In genomic region chr7:140060936-140061831, GRCm38 (mm10) we compare ENCODE assay signal across 9 mouse cellular contexts. TPM values are rescaled to one million over a fixed set of nuclear protein-coding genes. Genes with fewer than 3 reads are reported as not detected.
A peak's percentile ranks its signal among the peaks of the same experiment; 100 is the strongest.
DNase-seq lines count a peak whose midpoint lies in the region; ATAC-seq and TF ChIP-seq lines count a peak whose summit lies in the region.
"Had no signal": no experiment of that assay in that cellular context is flagged by ENCODE, and none has a peak within 500 bp of the region (broad histone marks: within the 10 kb centered on the region; RNA-seq: fewer than 3 reads in every experiment).

No protein-coding gene starts in this region.

- under 1% methylated on average over 47 of the region's 47 CpGs for WGBS in embryonic facial prominence, embryonic 10.5 days
- WGBS in intestine, embryonic 16.5 days: 2% methylated on average over 47 of the region's 47 CpGs
- 2% methylated on average over 41 of the region's 47 CpGs for WGBS in stomach, postnatal 0 days

- peak overlapping the region; percentile 39; the same call in 1 of the 2 replicates for H3K9ac ChIP-seq in intestine, embryonic 16.5 days (ENCODE audit: low read depth, low read length)
- no peak overlapping the region; the same call in 1 of the 2 replicates for H3K9ac ChIP-seq in stomach, postnatal 0 days (ENCODE audit: low read length)
- H3K9ac ChIP-seq: liver, embryonic 14.5 days had no signal

- no peak for TF ChIP-seq EP300 in stomach, postnatal 0 days (optimal IDR thresholded peaks at IDR 0.05)

- peaks cover 53% of the 10 kb centered on the region for H3K4me1 ChIP-seq in embryonic facial prominence, embryonic 10.5 days
- H3K4me1 ChIP-seq in intestine, embryonic 16.5 days (ENCODE audit: control insufficient read depth, insufficient read depth, low read length): no peaks in the 10 kb centered on the region; the same call in none of the 2 replicates
- H3K4me1 ChIP-seq in stomach, postnatal 0 days (replicated peaks; ENCODE audit: control insufficient read depth, insufficient read depth): no peaks in the 10 kb centered on the region; the same call in 1 of the 2 replicates

- peak overlapping the region; percentile 82 for H3K4me2 ChIP-seq in intestine, embryonic 16.5 days (ENCODE audit: low read depth, low read length)
- H3K4me2 ChIP-seq in stomach, postnatal 0 days (replicated peaks; ENCODE audit: low read depth): peak overlapping the region; percentile 52

- peak overlapping the region; percentile 37 for H3K4me3 ChIP-seq in left cerebral cortex, adult 2 months
- peak overlapping the region; percentile 58 for H3K4me3 ChIP-seq in embryonic facial prominence, embryonic 10.5 days
- H3K4me3 ChIP-seq in intestine, embryonic 16.5 days (ENCODE audit: low read length): peak overlapping the region; percentile 44
- peak overlapping the region; percentile 33 for H3K4me3 ChIP-seq in stomach, postnatal 0 days (ENCODE audit: low read depth, low read length)

- DNase-seq in left cerebral cortex, adult 2 months (ENCODE audit: extremely low spot score in 1 of 2, low spot score in 2 of 2): peak in 1 of 2 experiments; percentile 25
- no peak for DNase-seq in left cerebral cortex, postnatal 25 days (ENCODE audit: low spot score in 2 of 2)
- DNase-seq in embryonic facial prominence, embryonic 10.5 days (ENCODE audit: low spot score): peak; percentile 79
- DNase-seq in lung, postnatal 36 days: peak; percentile 48
- DNase-seq in stomach, postnatal 0 days (ENCODE audit: low spot score): peak; percentile 71
- DNase-seq in cerebellum, adult 11-12 months: no peak
- DNase-seq in gastrocnemius, adult 18-20 months (ENCODE audit: low spot score): no peak

- intact Hi-C loops in left cerebral cortex, adult 2 months (cut with DNase I): loop anchor here (5.0 to 10.0 kb wide), 2 partner anchors 156 to 444 kb away; no protein-coding TSS in a partner anchor
- intact Hi-C loops in left cerebral cortex, postnatal 25 days (cut with DNase I): loop anchor here (2.0 to 5.0 kb wide), 2 partner anchors 412 to 444 kb away; no protein-coding TSS in a partner anchor

- ATAC-seq in intestine, embryonic 16.5 days: peak; percentile 34
- ATAC-seq in stomach, postnatal 0 days (ENCODE audit: low FRiP score, low TSS enrichment): 0 out of 2 replicates have a peak, but pooled peaks have one; percentile 19

- peaks cover 100% of the 10 kb centered on the region for H3K27me3 ChIP-seq in embryonic facial prominence, embryonic 10.5 days (replicated peaks; ENCODE audit: low read depth, poor library complexity, severe bottlenecking)
- peaks cover 75% of the 10 kb centered on the region for H3K27me3 ChIP-seq in intestine, embryonic 16.5 days (replicated peaks; ENCODE audit: control insufficient read depth, insufficient read depth, low read length)
- H3K27me3 ChIP-seq in stomach, postnatal 0 days (ENCODE audit: control insufficient read depth, insufficient read depth, low read length): peaks cover 9% of the 10 kb centered on the region; the same call in 1 of the 2 replicates

- no peaks in the 10 kb centered on the region for H3K36me3 ChIP-seq in embryonic facial prominence, embryonic 10.5 days (replicated peaks)
- H3K36me3 ChIP-seq in intestine, embryonic 16.5 days (ENCODE audit: control insufficient read depth, insufficient read depth, low read length): no peaks in the 10 kb centered on the region
- H3K36me3 ChIP-seq in stomach, postnatal 0 days (ENCODE audit: control insufficient read depth, insufficient read depth, low read length): no peaks in the 10 kb centered on the region

- no peak for TF ChIP-seq CTCF in left cerebral cortex, adult 2 months (IDR thresholded peaks at IDR 0.05)
- no peak for TF ChIP-seq CTCF in stomach, postnatal 0 days (IDR thresholded peaks at IDR 0.05; ENCODE audit: low read depth)

- H3K9me3 ChIP-seq in embryonic facial prominence, embryonic 10.5 days: no peaks in the 10 kb centered on the region
- no peaks in the 10 kb centered on the region for H3K9me3 ChIP-seq in intestine, embryonic 16.5 days (ENCODE audit: control insufficient read depth, low read length)
- H3K9me3 ChIP-seq in stomach, postnatal 0 days (ENCODE audit: control insufficient read depth, low read length): no peaks in the 10 kb centered on the region

- H3K27ac ChIP-seq in left cerebral cortex, adult 2 months: no peak overlapping the region
- peak overlapping the region; percentile 80 for H3K27ac ChIP-seq in embryonic facial prominence, embryonic 10.5 days (replicated peaks)
- H3K27ac ChIP-seq in intestine, embryonic 16.5 days (ENCODE audit: low read length): no peak overlapping the region
- H3K27ac ChIP-seq in stomach, postnatal 0 days (replicated peaks): peak overlapping the region; percentile 24; the same call in 1 of the 2 replicates
- H3K27ac ChIP-seq: liver, embryonic 14.5 days had no signal

RNA-seq across cellular contexts. Expression of gene Msx3, which starts 12.3 kb away (rescaled TPM):
- total RNA-seq in left cerebral cortex, adult 2 months (2021): not detected
- under 1 TPM in 1 of 2 experiments, not detected in 1; 0.23 TPM for total RNA-seq in left cerebral cortex, postnatal 25 days (2021)
- polyA plus RNA-seq in embryonic facial prominence, embryonic 10.5 days (2016; fragmentation: Nextera tagmentation; extraction: Ambion mirVana): 2.6 and 9.9 TPM in 2 replicates
- not detected in 2 replicates for polyA plus RNA-seq in intestine, embryonic 16.5 days (2015; fragmentation: Nextera tagmentation; extraction: Ambion mirVana)
- 0.04 TPM in 1 of 2 replicates, not detected in the other for polyA plus RNA-seq in stomach, postnatal 0 days (2015; fragmentation: Nextera tagmentation; extraction: Ambion mirVana)
- not detected for total RNA-seq in gastrocnemius, adult 18-20 months (2021)
- polyA plus RNA-seq: liver, embryonic 14.5 days had no signal

RNA-seq across cellular contexts. Expression of gene Caly, which starts 21.2 kb away (rescaled TPM):
- total RNA-seq in left cerebral cortex, adult 2 months (2021): 100 to 1,000 TPM; 181 to 198 TPM
- 100 to 1,000 TPM; 184 to 195 TPM for total RNA-seq in left cerebral cortex, postnatal 25 days (2021)
- 0.98 and 1.4 TPM in 2 replicates for polyA plus RNA-seq in embryonic facial prominence, embryonic 10.5 days (2016; fragmentation: Nextera tagmentation; extraction: Ambion mirVana)
- polyA plus RNA-seq in intestine, embryonic 16.5 days (2015; fragmentation: Nextera tagmentation; extraction: Ambion mirVana): 3.0 and 3.1 TPM in 2 replicates
- 4.5 and 5.6 TPM in 2 replicates for polyA plus RNA-seq in stomach, postnatal 0 days (2015; fragmentation: Nextera tagmentation; extraction: Ambion mirVana)
- total RNA-seq in gastrocnemius, adult 18-20 months (2021): under 1 TPM; 0.52 to 0.53 TPM
- polyA plus RNA-seq: liver, embryonic 14.5 days had no signal

RNA-seq across cellular contexts. Expression of gene Tubgcp2, which starts 24.7 kb away (rescaled TPM):
- 10 to 100 TPM; 34.4 to 35.0 TPM for total RNA-seq in left cerebral cortex, adult 2 months (2021)
- 10 to 100 TPM; 32.8 to 35.3 TPM for total RNA-seq in left cerebral cortex, postnatal 25 days (2021)
- 80.2 and 80.8 TPM in 2 replicates for polyA plus RNA-seq in embryonic facial prominence, embryonic 10.5 days (2016; fragmentation: Nextera tagmentation; extraction: Ambion mirVana)
- polyA plus RNA-seq in intestine, embryonic 16.5 days (2015; fragmentation: Nextera tagmentation; extraction: Ambion mirVana): 34.3 and 35.3 TPM in 2 replicates
- polyA plus RNA-seq in stomach, postnatal 0 days (2015; fragmentation: Nextera tagmentation; extraction: Ambion mirVana): 17.7 and 20.1 TPM in 2 replicates
- 10 to 100 TPM; 23.2 to 23.6 TPM for total RNA-seq in gastrocnemius, adult 18-20 months (2021)

RNA-seq across cellular contexts. Expression of gene Zfp511, which starts 25.0 kb away (rescaled TPM):
- total RNA-seq in left cerebral cortex, adult 2 months (2021): 10 to 100 TPM; 25.8 to 26.0 TPM
- total RNA-seq in left cerebral cortex, postnatal 25 days (2021): 10 to 100 TPM; 26.5 to 27.5 TPM
- 39.2 and 42.7 TPM in 2 replicates for polyA plus RNA-seq in embryonic facial prominence, embryonic 10.5 days (2016; fragmentation: Nextera tagmentation; extraction: Ambion mirVana)
- polyA plus RNA-seq in intestine, embryonic 16.5 days (2015; fragmentation: Nextera tagmentation; extraction: Ambion mirVana): 31.7 and 32.8 TPM in 2 replicates
- polyA plus RNA-seq in stomach, postnatal 0 days (2015; fragmentation: Nextera tagmentation; extraction: Ambion mirVana): 19.7 and 20.7 TPM in 2 replicates
- 1 to 10 TPM; 8.3 to 8.6 TPM for total RNA-seq in gastrocnemius, adult 18-20 months (2021)

RNA-seq across cellular contexts. Expression of gene Prap1, which starts 32.0 kb away (rescaled TPM):
- not detected for total RNA-seq in left cerebral cortex, adult 2 months (2021)
- total RNA-seq in left cerebral cortex, postnatal 25 days (2021): not detected
- polyA plus RNA-seq in embryonic facial prominence, embryonic 10.5 days (2016; fragmentation: Nextera tagmentation; extraction: Ambion mirVana): not detected in 2 replicates
- polyA plus RNA-seq in intestine, embryonic 16.5 days (2015; fragmentation: Nextera tagmentation; extraction: Ambion mirVana): 902 and 1,035 TPM in 2 replicates
- polyA plus RNA-seq in stomach, postnatal 0 days (2015; fragmentation: Nextera tagmentation; extraction: Ambion mirVana): 24.4 and 45.2 TPM in 2 replicates
- not detected for total RNA-seq in gastrocnemius, adult 18-20 months (2021)
- polyA plus RNA-seq: liver, embryonic 14.5 days had no signal

Comparison
In these comparisons a context has a peak if more than half of its experiments do, and no peak if none do; other contexts are left out.
1. DNase-seq: peak in embryonic facial prominence, embryonic 10.5 days (single experiment), lung, postnatal 36 days (single experiment) and stomach, postnatal 0 days (single experiment); none in left cerebral cortex, postnatal 25 days (0 of 2), cerebellum, adult 11-12 months (single experiment) and gastrocnemius, adult 18-20 months (single experiment).
2. H3K27ac ChIP-seq: peak in embryonic facial prominence, embryonic 10.5 days (single experiment) and stomach, postnatal 0 days (single experiment); none in left cerebral cortex, adult 2 months (single experiment) and intestine, embryonic 16.5 days (single experiment).
3. RNA of gene Caly, which starts 21.2 kb away (total RNA-seq): 181 to 198 TPM in left cerebral cortex, adult 2 months and 184 to 195 TPM in left cerebral cortex, postnatal 25 days; 0.52 to 0.53 TPM in gastrocnemius, adult 18-20 months; every median in the first group is over 100 times any median in the second.
4. Peak in every context shown above with its lines, with median percentiles within 50 percentile points of each other: H3K4me3 ChIP-seq.